Mouse (Mus musculus) intestine, postnatal 0 days (tissue): ENCODE results near the gene Map10. TPM values are rescaled to one million over a fixed set of nuclear protein-coding genes. Genes with fewer than 3 reads are reported as not detected.

Experiments
- ATAC-seq: fragments of 200-750 bp; cut with Nextera tagmentation; 2 replicates; pipeline ENCODE4 v1.8.0; 2017; ENCODE audit warnings: mild to moderate bottlenecking, moderate TSS enrichment, moderate library complexity
- H3K27ac ChIP-seq: fragments of 300-500 bp; sonication (generic); 2 replicates; pipeline ENCODE4 v1.5.1; 2014; ENCODE audit warnings: mild to moderate bottlenecking, low read depth, low read length, moderate library complexity
- H3K27me3 ChIP-seq: fragments of 300-500 bp; sonication (generic); replicated peaks from 2 replicates; pipeline ENCODE4 v1.6.1; 2014; ENCODE audit warnings: low read length, mixed read lengths; ENCODE audit not compliant: control insufficient read depth, insufficient read depth
- H3K36me3 ChIP-seq: fragments of 300-500 bp; sonication (generic); 2 replicates; pipeline ENCODE4 v1.6.1; 2014; ENCODE audit warnings: mild to moderate bottlenecking, moderate library complexity; ENCODE audit not compliant: control insufficient read depth, insufficient read depth
- H3K4me1 ChIP-seq: fragments of 300-500 bp; sonication (generic); replicated peaks from 2 replicates; pipeline ENCODE4 v1.6.1; 2014; ENCODE audit warnings: antibody characterized with exemption, low read length, mixed read lengths; ENCODE audit not compliant: control insufficient read depth, insufficient read depth
- H3K4me2 ChIP-seq: fragments of 300-500 bp; sonication (generic); replicated peaks from 2 replicates; pipeline ENCODE4 v1.6.1; 2014; ENCODE audit warnings: low read depth, mild to moderate bottlenecking, moderate library complexity
- H3K4me3 ChIP-seq: fragments of 300-500 bp; sonication (generic); 2 replicates; pipeline ENCODE4 v1.5.1; 2014; ENCODE audit warnings: low read depth, low read length
- H3K9ac ChIP-seq: fragments of 300-500 bp; sonication (generic); 2 replicates; pipeline ENCODE4 v1.6.1; 2014; ENCODE audit warnings: mild to moderate bottlenecking, low read depth, low read length
- H3K9me3 ChIP-seq: fragments of 300-500 bp; sonication (generic); 2 replicates; pipeline ENCODE4 v1.6.1; 2016; ENCODE audit warnings: mixed run types; ENCODE audit not compliant: control insufficient read depth
- CTCF ChIP-seq: sonication (generic); IDR thresholded peaks from 2 replicates; pipeline ENCODE4 v1.5.1; 2016; ENCODE audit warnings: low read depth, mild to moderate bottlenecking, control low read depth, antibody characterized with exemption, moderate library complexity
- WGBS: fragments of 180-500 bp; shearing (Covaris S2); extraction: QIAGEN DNeasy Blood & Tissue Kit; methylation state at CpG from one replicate; pipeline ENCODE4 v1.1.7; 2014; 5-methylcytosine and 5-hydroxymethylcytosine counted together
- polyA plus RNA-seq: library from polyadenylated mRNA; unstranded; fragments of >200 nt; fragmentation: Nextera tagmentation; extraction: Ambion mirVana; gene quantifications from 2 replicates; pipeline ENCODE4 v1.2.1, GENCODE M21; 2015

The Map10 gene
- polyA plus RNA-seq, 1 experiment from 2014 or later = 2.4 TPM

DNA sequence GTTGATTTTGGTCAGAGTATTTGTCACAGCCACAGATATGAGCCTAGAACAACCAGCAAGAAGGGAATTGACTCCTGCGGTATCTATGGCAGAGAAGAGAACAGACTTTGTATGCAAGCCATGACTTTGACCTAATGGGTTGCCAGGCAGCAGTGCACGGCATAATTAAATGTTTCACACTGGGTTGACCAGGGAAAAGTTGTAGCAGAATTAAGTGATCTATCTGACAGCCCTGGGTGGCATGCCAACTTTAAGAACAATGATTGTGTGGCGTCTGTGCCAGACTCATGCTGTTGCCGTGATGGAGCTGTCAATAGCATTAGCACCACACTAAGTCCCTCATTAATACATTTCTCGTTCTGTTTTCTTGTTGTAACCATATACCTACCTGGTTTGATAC lies 11.1 kb upstream of the Map10 start:
- Histone ChIP-seq H3K36me3 (no peaks in the 10 kb centered on the region), H3K9ac (no peak overlapping the region), H3K4me2 (no peak overlapping the region), H3K27ac (no peak overlapping the region), H3K9me3 (no peaks in the 10 kb centered on the region), H3K27me3 (no peaks in the 10 kb centered on the region), H3K4me3 (no peak overlapping the region), H3K4me1 (no peaks in the 10 kb centered on the region)
- 89% methylated on average over 5 of the region's 5 CpGs for WGBS
- no peak for ATAC-seq
- no peak for TF ChIP-seq CTCF

DNA sequence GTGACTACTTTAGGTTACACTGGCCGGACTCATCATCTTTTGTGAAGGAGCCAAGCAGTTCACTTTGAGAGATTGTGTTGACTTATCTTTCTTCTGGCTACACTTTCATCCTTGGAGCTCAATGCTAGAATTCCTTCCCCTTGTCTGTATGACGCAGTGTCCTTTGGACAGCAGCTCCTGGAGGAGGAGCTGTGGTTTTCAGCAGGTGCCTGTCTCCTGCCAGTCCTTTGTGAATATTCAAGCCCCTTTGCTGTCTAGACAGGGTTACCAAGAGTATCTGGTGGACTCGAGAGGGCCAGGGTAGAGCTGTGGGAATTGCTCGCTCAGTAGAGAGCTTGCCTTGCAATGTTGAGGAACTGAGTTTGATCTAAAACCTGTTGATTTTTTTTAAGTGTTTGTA lies 10.7 kb upstream of the Map10 start:
- H3K4me3 ChIP-seq = no peak overlapping the region
- H3K9ac ChIP-seq = no peak overlapping the region
- no peak for ATAC-seq
- H3K4me1 ChIP-seq = no peaks in the 10 kb centered on the region
- H3K27me3 ChIP-seq = no peaks in the 10 kb centered on the region
- no peak for TF ChIP-seq CTCF
- no peaks in the 10 kb centered on the region for H3K36me3 ChIP-seq
- H3K27ac ChIP-seq = no peak overlapping the region
- no peaks in the 10 kb centered on the region for H3K9me3 ChIP-seq
- no peak overlapping the region for H3K4me2 ChIP-seq
- 77% methylated on average over 4 of the region's 4 CpGs for WGBS

DNA sequence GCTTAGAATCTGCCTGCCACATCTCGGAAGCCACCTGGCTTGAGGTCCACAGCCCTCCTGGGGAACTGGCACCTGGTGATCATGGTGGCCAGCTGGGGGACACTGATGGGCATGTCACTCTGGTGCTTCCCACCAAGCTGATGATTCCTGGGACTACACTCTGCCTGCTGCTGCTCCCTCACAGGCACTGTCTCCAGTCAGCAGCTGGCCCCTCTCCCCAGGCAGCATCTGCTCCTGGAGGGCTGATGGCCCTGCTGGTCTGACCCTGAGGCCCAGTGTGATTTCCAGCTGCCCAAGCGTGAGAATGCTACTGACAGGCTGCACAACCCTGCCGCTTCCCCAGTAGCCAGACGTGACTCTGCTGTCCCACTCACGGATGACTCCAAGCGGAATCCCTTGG lies 9.2 kb upstream of the Map10 start:
- no peak for ATAC-seq
- TF ChIP-seq CTCF = no peak
- Histone ChIP-seq H3K4me1 (no peaks in the 10 kb centered on the region), H3K27ac (no peak overlapping the region), H3K27me3 (no peaks in the 10 kb centered on the region), H3K4me2 (no peak overlapping the region), H3K36me3 (no peaks in the 10 kb centered on the region), H3K9me3 (no peaks in the 10 kb centered on the region), H3K4me3 (no peak overlapping the region), H3K9ac (no peak overlapping the region)
- 86% methylated on average over 6 of the region's 6 CpGs for WGBS

DNA sequence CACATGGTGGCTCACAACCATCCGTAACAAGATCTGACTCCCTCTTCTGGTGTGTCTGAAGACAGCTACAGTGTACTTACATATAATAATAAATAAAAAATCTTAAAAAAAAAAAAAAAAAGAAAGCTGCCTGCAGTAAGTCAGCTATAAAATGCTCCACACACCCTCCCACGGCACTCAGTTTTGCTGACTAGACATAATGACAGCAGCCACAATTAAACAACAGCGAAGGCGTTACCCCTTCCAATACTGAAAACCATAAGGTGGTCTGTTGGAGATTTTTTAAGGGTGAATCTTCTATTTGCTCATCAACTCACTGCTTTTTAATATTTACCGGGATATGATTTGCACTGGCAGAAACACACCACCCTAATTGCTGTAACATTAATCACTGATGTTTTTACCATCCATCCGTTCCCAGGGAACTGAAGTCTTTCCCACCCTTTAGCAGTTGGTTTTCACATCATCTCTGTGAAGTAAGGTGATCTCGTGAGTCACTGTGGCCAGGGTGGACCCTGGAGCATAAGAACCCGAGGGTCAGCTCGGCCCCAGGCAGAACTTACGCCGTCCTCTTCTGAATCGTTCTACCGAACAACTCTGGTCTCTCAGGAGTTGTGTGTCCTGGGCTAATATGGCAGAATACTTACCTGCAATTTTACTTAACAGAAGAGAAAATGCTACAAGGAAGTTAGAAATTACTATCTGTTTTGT lies 7.5 kb upstream of the Map10 start:
- Histone ChIP-seq H3K27me3 (no peaks in the 10 kb centered on the region), H3K36me3 (no peaks in the 10 kb centered on the region), H3K4me3 (no peak overlapping the region), H3K27ac (no peak overlapping the region), H3K9ac (no peak overlapping the region), H3K4me2 (no peak overlapping the region), H3K9me3 (no peaks in the 10 kb centered on the region), H3K4me1 (no peaks in the 10 kb centered on the region)
- ATAC-seq = no peak
- WGBS = 89% methylated on average over 12 of the region's 13 CpGs
- no peak for TF ChIP-seq CTCF

DNA sequence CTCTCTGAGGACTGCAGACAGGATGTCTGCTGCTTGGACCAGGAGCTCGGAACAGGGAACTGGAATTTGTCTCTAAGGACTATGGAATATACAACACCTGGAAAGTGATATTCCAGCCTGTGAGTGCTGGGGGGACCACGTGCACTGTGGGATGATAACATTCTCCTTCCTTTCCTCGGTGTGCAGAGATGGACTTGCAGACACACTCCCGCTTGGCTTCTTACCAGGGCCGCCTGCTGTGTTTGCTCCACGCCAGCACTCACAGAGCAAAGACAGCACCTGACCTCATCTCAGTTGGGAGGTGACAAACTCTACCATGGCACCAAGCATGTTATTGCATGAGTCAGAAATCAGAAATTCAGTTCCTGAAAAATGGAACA lies 7.0 kb upstream of the Map10 start:
- Histone ChIP-seq H3K4me2 (no peak overlapping the region), H3K9ac (no peak overlapping the region), H3K9me3 (no peaks in the 10 kb centered on the region), H3K27ac (no peak overlapping the region), H3K4me1 (no peaks in the 10 kb centered on the region), H3K4me3 (no peak overlapping the region), H3K27me3 (no peaks in the 10 kb centered on the region), H3K36me3 (no peaks in the 10 kb centered on the region)
- no peak for TF ChIP-seq CTCF
- 65% methylated on average over 6 of the region's 6 CpGs for WGBS
- no peak for ATAC-seq

DNA sequence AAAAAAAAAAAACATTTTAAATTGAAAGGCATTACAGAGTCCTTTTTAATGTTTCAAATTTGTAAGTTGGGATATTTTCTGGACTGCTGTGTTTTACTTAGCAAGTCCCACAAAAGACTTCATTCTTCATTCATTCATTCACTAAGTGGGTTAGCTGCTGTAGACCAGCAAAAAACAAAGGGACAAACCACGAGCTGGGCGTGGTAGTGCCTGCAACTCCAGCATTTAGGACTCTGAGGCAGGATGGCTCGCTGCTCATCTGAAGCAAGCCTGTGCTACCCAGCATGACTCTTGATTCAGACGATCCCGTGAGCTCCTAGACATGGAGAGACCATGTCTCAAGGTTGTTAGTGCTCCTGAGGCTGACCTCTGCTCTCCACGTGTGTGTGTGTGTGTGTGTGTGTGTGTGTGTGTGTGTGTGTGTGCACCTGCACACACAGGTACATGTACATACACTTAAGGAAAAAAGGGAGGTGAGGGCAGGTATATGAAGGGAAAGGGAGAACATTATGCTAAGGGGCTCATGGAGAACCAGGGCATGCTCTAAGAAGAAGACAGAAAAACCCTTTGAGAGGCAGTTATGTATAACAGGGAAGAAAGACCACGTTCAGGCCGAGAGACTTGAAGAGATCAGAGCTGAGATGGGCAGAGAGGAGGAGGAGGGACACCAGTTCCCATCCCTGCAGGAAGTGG lies 4.3 kb upstream of the Map10 start:
- WGBS = 61% methylated on average over 8 of the region's 8 CpGs
- peaks cover 3% of the 10 kb centered on the region; the same call in 1 of the 2 replicates for H3K9me3 ChIP-seq
- no peak overlapping the region for H3K4me2 ChIP-seq
- TF ChIP-seq CTCF = no peak
- H3K4me1 ChIP-seq = 0 out of 2 replicates have a peak, but pooled peaks cover 4% of the 10 kb centered on the region
- no peak overlapping the region for H3K27ac ChIP-seq
- no peaks in the 10 kb centered on the region for H3K36me3 ChIP-seq
- no peak for ATAC-seq
- H3K27me3 ChIP-seq = no peaks in the 10 kb centered on the region
- no peak overlapping the region for H3K4me3 ChIP-seq
- H3K9ac ChIP-seq = no peak overlapping the region
